Mouse (Mus musculus): ENCODE measurements at regions not wholly inside any gene's neighbourhood (a gene's known extent, or its start where the extent isn't known, plus 50 kb on each side); places are given as distances from the start of the nearest gene placed in this dataset.

GRCm38 (mm10) chr1:151045334-151045733 lies 52.1 kb upstream of the Hmcn1 start:
- peaks cover 6% of the 10 kb centered on the region for H3K4me1 ChIP-seq (ENCODE audit: control insufficient read depth, insufficient read depth, low read length)
- no peaks in the 10 kb centered on the region for H3K36me3 ChIP-seq (ENCODE audit: control insufficient read depth, insufficient read depth, low read length)
- TF ChIP-seq CTCF (IDR thresholded peaks at IDR 0.05; ENCODE audit: control insufficient read depth, insufficient read depth, insufficient replicate concordance, low read depth, low read length) (no peak), POLR2A (IDR thresholded peaks at IDR 0.05; ENCODE audit: control insufficient read depth, low read depth, low read length) (no peak)
- no peak overlapping the region for H3K27ac ChIP-seq (ENCODE audit: control insufficient read depth, insufficient read depth, low read depth, low read length)
- H3K4me3 ChIP-seq (ENCODE audit: control insufficient read depth, low read depth, low read length): no peak overlapping the region
- H3K27me3 ChIP-seq (ENCODE audit: control insufficient read depth, insufficient read depth, low read length): no peaks in the 10 kb centered on the region

GRCm38 (mm10) chr1:151046626-151047025 lies 53.4 kb upstream of the Hmcn1 start:
- TF ChIP-seq POLR2A (IDR thresholded peaks at IDR 0.05; ENCODE audit: control insufficient read depth, low read depth, low read length) (no peak), CTCF (IDR thresholded peaks at IDR 0.05; ENCODE audit: control insufficient read depth, insufficient read depth, insufficient replicate concordance, low read depth, low read length) (no peak)
- peaks cover 2% of the 10 kb centered on the region; the same call in 1 of the 2 replicates for H3K4me1 ChIP-seq (ENCODE audit: control insufficient read depth, insufficient read depth, low read length)

GRCm38 (mm10) chr1:151049726-151050506 lies 56.7 kb upstream of the Hmcn1 start:
- H3K36me3 ChIP-seq (ENCODE audit: control insufficient read depth, insufficient read depth, low read length): no peaks in the 10 kb centered on the region
- TF ChIP-seq POLR2A (IDR thresholded peaks at IDR 0.05; ENCODE audit: control insufficient read depth, low read depth, low read length): no peak
- TF ChIP-seq CTCF (IDR thresholded peaks at IDR 0.05; ENCODE audit: control insufficient read depth, insufficient read depth, insufficient replicate concordance, low read depth, low read length): no peak
- no peak overlapping the region for H3K4me3 ChIP-seq (ENCODE audit: control insufficient read depth, low read depth, low read length)
- peaks cover 2% of the 10 kb centered on the region; the same call in 1 of the 2 replicates for H3K4me1 ChIP-seq (ENCODE audit: control insufficient read depth, insufficient read depth, low read length)
- H3K27me3 ChIP-seq (ENCODE audit: control insufficient read depth, insufficient read depth, low read length): no peaks in the 10 kb centered on the region
- no peak overlapping the region for H3K27ac ChIP-seq (ENCODE audit: control insufficient read depth, insufficient read depth, low read depth, low read length)

More at GRCm38 (mm10) chr1:151046626-151047025, 53.4 kb upstream of the Hmcn1 start:
- Histone ChIP-seq H3K4me3 (ENCODE audit: control insufficient read depth, low read depth, low read length) (no peak overlapping the region), H3K27ac (ENCODE audit: control insufficient read depth, insufficient read depth, low read depth, low read length) (no peak overlapping the region), H3K36me3 (ENCODE audit: control insufficient read depth, insufficient read depth, low read length) (no peaks in the 10 kb centered on the region), H3K27me3 (ENCODE audit: control insufficient read depth, insufficient read depth, low read length) (no peaks in the 10 kb centered on the region)

- H3K36me3 ChIP-seq (ENCODE audit: control insufficient read depth, insufficient read depth, low read length): no peaks in the 10 kb centered on the region
- H3K4me3 ChIP-seq (ENCODE audit: control insufficient read depth, low read depth, low read length): no peak overlapping the region
- peaks cover 2% of the 10 kb centered on the region; the same call in 1 of the 2 replicates for H3K4me1 ChIP-seq (ENCODE audit: control insufficient read depth, insufficient read depth, low read length)
- no peak for TF ChIP-seq CTCF (IDR thresholded peaks at IDR 0.05; ENCODE audit: control insufficient read depth, insufficient read depth, insufficient replicate concordance, low read depth, low read length)
- no peak for TF ChIP-seq POLR2A (IDR thresholded peaks at IDR 0.05; ENCODE audit: control insufficient read depth, low read depth, low read length)
- no peak overlapping the region for H3K27ac ChIP-seq (ENCODE audit: control insufficient read depth, insufficient read depth, low read depth, low read length)
- no peaks in the 10 kb centered on the region for H3K27me3 ChIP-seq (ENCODE audit: control insufficient read depth, insufficient read depth, low read length)
These were observed 57.2 kb upstream of the Hmcn1 start for GRCm38 (mm10) chr1:151050507-151050816.

GRCm38 (mm10) chr1:151053268-151053667 lies 60.0 kb upstream of the Hmcn1 start:
- H3K4me1 ChIP-seq (ENCODE audit: control insufficient read depth, insufficient read depth, low read length): peaks cover 2% of the 10 kb centered on the region; the same call in 1 of the 2 replicates

GRCm38 (mm10) chr1:151055396-151055795 lies 62.2 kb upstream of the Hmcn1 start:
- no peak for TF ChIP-seq POLR2A (IDR thresholded peaks at IDR 0.05; ENCODE audit: control insufficient read depth, low read depth, low read length)
- TF ChIP-seq CTCF (IDR thresholded peaks at IDR 0.05; ENCODE audit: control insufficient read depth, insufficient read depth, insufficient replicate concordance, low read depth, low read length): no peak
- H3K4me1 ChIP-seq (ENCODE audit: control insufficient read depth, insufficient read depth, low read length): no peaks in the 10 kb centered on the region; the same call in 1 of the 2 replicates

More at GRCm38 (mm10) chr1:151053268-151053667, 60.0 kb upstream of the Hmcn1 start:
- Histone ChIP-seq H3K27ac (ENCODE audit: control insufficient read depth, insufficient read depth, low read depth, low read length) (no peak overlapping the region), H3K4me3 (ENCODE audit: control insufficient read depth, low read depth, low read length) (no peak overlapping the region), H3K36me3 (ENCODE audit: control insufficient read depth, insufficient read depth, low read length) (no peaks in the 10 kb centered on the region), H3K27me3 (ENCODE audit: control insufficient read depth, insufficient read depth, low read length) (no peaks in the 10 kb centered on the region)
- TF ChIP-seq CTCF (IDR thresholded peaks at IDR 0.05; ENCODE audit: control insufficient read depth, insufficient read depth, insufficient replicate concordance, low read depth, low read length): no peak

GRCm38 (mm10) chr1:151059546-151060136 lies 66.4 kb upstream of the Hmcn1 start:
- H3K27ac ChIP-seq (ENCODE audit: control insufficient read depth, insufficient read depth, low read depth, low read length): no peak overlapping the region
- no peaks in the 10 kb centered on the region for H3K4me1 ChIP-seq (ENCODE audit: control insufficient read depth, insufficient read depth, low read length)
- no peak overlapping the region for H3K4me3 ChIP-seq (ENCODE audit: control insufficient read depth, low read depth, low read length)
- no peaks in the 10 kb centered on the region for H3K27me3 ChIP-seq (ENCODE audit: control insufficient read depth, insufficient read depth, low read length)
- no peaks in the 10 kb centered on the region for H3K36me3 ChIP-seq (ENCODE audit: control insufficient read depth, insufficient read depth, low read length)
- TF ChIP-seq CTCF (IDR thresholded peaks at IDR 0.05; ENCODE audit: control insufficient read depth, insufficient read depth, insufficient replicate concordance, low read depth, low read length) (no peak), POLR2A (IDR thresholded peaks at IDR 0.05; ENCODE audit: control insufficient read depth, low read depth, low read length) (no peak)

More at GRCm38 (mm10) chr1:151055396-151055795, 62.2 kb upstream of the Hmcn1 start:
- no peaks in the 10 kb centered on the region for H3K36me3 ChIP-seq (ENCODE audit: control insufficient read depth, insufficient read depth, low read length)
- H3K27ac ChIP-seq (ENCODE audit: control insufficient read depth, insufficient read depth, low read depth, low read length): no peak overlapping the region
- H3K4me3 ChIP-seq (ENCODE audit: control insufficient read depth, low read depth, low read length): no peak overlapping the region
- H3K27me3 ChIP-seq (ENCODE audit: control insufficient read depth, insufficient read depth, low read length): no peaks in the 10 kb centered on the region
